Mouse (Mus musculus) heart, embryonic 14.5 days (tissue): ENCODE data around the gene Zfp653. TPM values are rescaled to one million over a fixed set of nuclear protein-coding genes. Genes with fewer than 3 reads are reported as not detected.
A peak's percentile ranks its signal among the peaks of the same experiment; 100 is the strongest.

ENCODE experiments used
- ATAC-seq: fragments of 200-750 bp; cut with Nextera tagmentation; 2 replicates; pipeline ENCODE4 v1.8.0; 2017; ENCODE audit warnings: low read depth, moderate TSS enrichment; ENCODE audit not compliant: insufficient number of reproducible peaks, insufficient read depth, low FRiP score
- H3K27ac ChIP-seq, 2 experiments: fragments of 200-500 bp in 1 of 2; fragments of 300-500 bp in 1 of 2; sonication (generic) in 1 of 2; replicated peaks in 1 of 2; 2 replicates each; pipeline ENCODE4 v1.5.1; 2012 to 2014; ENCODE audit warnings: low read depth in 2 of 2, low read length in 2 of 2, control low read depth in 1 of 2, mild to moderate bottlenecking in 1 of 2, mixed read lengths in 1 of 2; ENCODE audit not compliant: control insufficient read depth in 1 of 2, insufficient read depth in 1 of 2
- H3K27me3 ChIP-seq: fragments of 300-500 bp; sonication (generic); 2 replicates; pipeline ENCODE4 v1.6.1; 2014; ENCODE audit warnings: mild to moderate bottlenecking, low read length, control low read depth; ENCODE audit not compliant: control insufficient read depth, insufficient read depth
- H3K36me3 ChIP-seq: fragments of 300-500 bp; sonication (generic); 2 replicates; pipeline ENCODE4 v1.6.1; 2014; ENCODE audit warnings: mild to moderate bottlenecking, control low read depth, low read length, mixed read lengths; ENCODE audit not compliant: control insufficient read depth, insufficient read depth
- H3K4me1 ChIP-seq, 2 experiments: fragments of 200-500 bp in 1 of 2; fragments of 300-500 bp in 1 of 2; sonication (generic) in 1 of 2; 2 replicates each; pipeline ENCODE4 v1.6.1; 2012 to 2014; ENCODE audit warnings: low read length in 2 of 2, control low read depth in 1 of 2, mixed read lengths in 1 of 2; ENCODE audit not compliant: control insufficient read depth in 2 of 2, insufficient read depth in 2 of 2
- H3K4me2 ChIP-seq: fragments of 300-500 bp; sonication (generic); 2 replicates; pipeline ENCODE4 v1.6.1; 2014; ENCODE audit warnings: mild to moderate bottlenecking, low read length
- H3K4me3 ChIP-seq, 2 experiments: fragments of 200-500 bp in 1 of 2; fragments of 300-500 bp in 1 of 2; sonication (generic) in 1 of 2; 2 replicates each; pipeline ENCODE4 v1.5.1; 2012 to 2014; ENCODE audit warnings: low read length in 2 of 2, mild to moderate bottlenecking in 2 of 2, control low read depth in 1 of 2, low read depth in 1 of 2, moderate library complexity in 1 of 2; ENCODE audit not compliant: control insufficient read depth in 1 of 2, insufficient read depth in 1 of 2
- H3K9ac ChIP-seq: fragments of 300-500 bp; sonication (generic); 2 replicates; pipeline ENCODE4 v1.6.1; 2014; ENCODE audit warnings: mild to moderate bottlenecking, low read length
- H3K9me3 ChIP-seq: fragments of 300-500 bp; sonication (generic); 2 replicates; pipeline ENCODE4 v1.6.1; 2016; ENCODE audit warnings: low read length, control low read depth; ENCODE audit not compliant: control insufficient read depth
- WGBS: fragments of 180-500 bp; shearing (Covaris S2); extraction: QIAGEN DNeasy Blood & Tissue Kit; methylation state at CpG from one replicate; pipeline ENCODE4 v1.1.7; 2014; 5-methylcytosine and 5-hydroxymethylcytosine counted together
- polyA plus RNA-seq: library from polyadenylated mRNA; unstranded; fragments of >200 nt; fragmentation: Nextera tagmentation; extraction: Ambion mirVana; gene quantifications from 2 replicates; pipeline ENCODE4 v1.2.1, GENCODE M21; 2014

The Zfp653 gene
- polyA plus RNA-seq, 1 experiment from 2014 or later, result 7.6 TPM

GRCm38 (mm10) chr9:22099922-22100321 is 28.7 kb upstream of the Zfp653 start:
- peaks cover 13 to 15% of the 10 kb centered on the region in 2 experiments; a peak in 2 of 4 replicates for H3K4me1 ChIP-seq
- H3K9ac ChIP-seq, result peak overlapping the region; percentile 69
- ATAC-seq, result peak; percentile 54
- H3K27ac ChIP-seq, result peak overlapping the region; percentile 68 to 86
- WGBS, result under 1% methylated on average over 17 of the region's 18 CpGs
- H3K4me3 ChIP-seq, result peak overlapping the region; percentile 38 to 48
- peaks cover 35% of the 10 kb centered on the region for H3K36me3 ChIP-seq
- H3K9me3 ChIP-seq, result no peaks in the 10 kb centered on the region
- H3K4me2 ChIP-seq, result peak overlapping the region; percentile 62
- H3K27me3 ChIP-seq, result no peaks in the 10 kb centered on the region

- H3K36me3 ChIP-seq, result peaks cover 31% of the 10 kb centered on the region
- peak within 1 kb of the TSS; percentile 38 to 48 for H3K4me3 ChIP-seq
- peak within 1 kb of the TSS; percentile 69 for H3K9ac ChIP-seq
- peak; percentile 60 for ATAC-seq
- peak within 1 kb of the TSS; percentile 68 to 86 for H3K27ac ChIP-seq
- no peaks in the 10 kb centered on the region for H3K9me3 ChIP-seq
- H3K27me3 ChIP-seq, result no peaks in the 10 kb centered on the region
- WGBS, result 3% methylated on average over 14 of the region's 14 CpGs
- H3K4me1 ChIP-seq, result peaks cover 13 to 15% of the 10 kb centered on the region in 2 experiments; a peak in 2 of 4 replicates
- H3K4me2 ChIP-seq, result peak within 1 kb of the TSS; percentile 62
These were observed 28.0 kb upstream of the Zfp653 start, which contains the start of gene Cnn1 for GRCm38 (mm10) chr9:22098993-22099696. Gene Cnn1 (plus strand): TSS chr9:22099216.

- Histone ChIP-seq H3K27me3 (no peaks in the 10 kb centered on the region), H3K4me2 (peak overlapping the region; percentile 72), H3K4me3 (peak overlapping the region; percentile 14 to 38), H3K4me1 (peaks cover 12 to 15% of the 10 kb centered on the region in 2 experiments; a peak in 2 of 4 replicates), H3K9me3 (no peaks in the 10 kb centered on the region), H3K36me3 (no peaks in the 10 kb centered on the region), H3K9ac (peak overlapping the region; percentile 73), H3K27ac (peak overlapping the region; percentile 28 to 59; a peak in 2 of 4 replicates)
- peak; percentile 44; the same call in 1 of the 2 replicates for ATAC-seq
- WGBS, result 2% methylated on average over 24 of the region's 24 CpGs
These were observed 24.7 kb upstream of the Zfp653 start for GRCm38 (mm10) chr9:22095854-22096307.

GRCm38 (mm10) chr9:22092746-22093145 is 21.6 kb upstream of the Zfp653 start:
- ATAC-seq, result no peak

GRCm38 (mm10) chr9:22089986-22090385 is 18.8 kb upstream of the Zfp653 start:
- no peak overlapping the region for H3K4me2 ChIP-seq
- H3K36me3 ChIP-seq, result no peaks in the 10 kb centered on the region
- H3K27me3 ChIP-seq, result no peaks in the 10 kb centered on the region
- ATAC-seq, result no peak
- WGBS, result 71% methylated on average over 7 of the region's 7 CpGs
- peaks cover 4 to 12% of the 10 kb centered on the region in 2 experiments for H3K4me1 ChIP-seq
- H3K9me3 ChIP-seq, result no peaks in the 10 kb centered on the region
- no peak overlapping the region for H3K27ac ChIP-seq
- H3K9ac ChIP-seq, result no peak overlapping the region
- H3K4me3 ChIP-seq, result no peak overlapping the region

More at GRCm38 (mm10) chr9:22092746-22093145, 21.6 kb upstream of the Zfp653 start:
- Histone ChIP-seq H3K27me3 (no peaks in the 10 kb centered on the region), H3K36me3 (no peaks in the 10 kb centered on the region), H3K4me3 (no peak overlapping the region), H3K4me2 (no peak overlapping the region), H3K4me1 (0 out of 4 replicates have a peak, but pooled peaks cover 0 to 5% of the 10 kb centered on the region in 2 experiments), H3K27ac (no peak overlapping the region), H3K9ac (no peak overlapping the region), H3K9me3 (no peaks in the 10 kb centered on the region)
- 80% methylated on average over 6 of the region's 6 CpGs for WGBS

GRCm38 (mm10) chr9:22089281-22089680 is 18.1 kb upstream of the Zfp653 start:
- H3K4me1 ChIP-seq, result peaks cover 4 to 12% of the 10 kb centered on the region in 2 experiments
- H3K27ac ChIP-seq, result no peak overlapping the region
- no peak overlapping the region for H3K4me3 ChIP-seq
- no peaks in the 10 kb centered on the region for H3K9me3 ChIP-seq
- ATAC-seq, result no peak
- H3K27me3 ChIP-seq, result no peaks in the 10 kb centered on the region
- WGBS, result 98% methylated on average over 7 of the region's 7 CpGs
- no peak overlapping the region for H3K9ac ChIP-seq
- H3K36me3 ChIP-seq, result no peaks in the 10 kb centered on the region
- H3K4me2 ChIP-seq, result no peak overlapping the region

- Histone ChIP-seq H3K36me3 (peaks cover 9% of the 10 kb centered on the region; the same call in 1 of the 2 replicates), H3K9me3 (no peaks in the 10 kb centered on the region), H3K4me2 (no peak overlapping the region), H3K4me3 (no peak overlapping the region), H3K4me1 (peaks cover 4 to 12% of the 10 kb centered on the region in 2 experiments), H3K9ac (no peak overlapping the region), H3K27me3 (no peaks in the 10 kb centered on the region), H3K27ac (no peak overlapping the region)
- WGBS, result 86% methylated on average over 2 of the region's 2 CpGs
- no peak for ATAC-seq
These were observed 15.9 kb upstream of the Zfp653 start for GRCm38 (mm10) chr9:22087034-22087618.
